Mouse (Mus musculus): ENCODE measurements at regions not wholly inside any gene's neighbourhood (a gene's known extent, or its start where the extent isn't known, plus 50 kb on each side); places are given as distances from the start of the nearest gene placed in this dataset.
A peak's percentile ranks its signal among the peaks of the same experiment; 100 is the strongest.

DNA sequence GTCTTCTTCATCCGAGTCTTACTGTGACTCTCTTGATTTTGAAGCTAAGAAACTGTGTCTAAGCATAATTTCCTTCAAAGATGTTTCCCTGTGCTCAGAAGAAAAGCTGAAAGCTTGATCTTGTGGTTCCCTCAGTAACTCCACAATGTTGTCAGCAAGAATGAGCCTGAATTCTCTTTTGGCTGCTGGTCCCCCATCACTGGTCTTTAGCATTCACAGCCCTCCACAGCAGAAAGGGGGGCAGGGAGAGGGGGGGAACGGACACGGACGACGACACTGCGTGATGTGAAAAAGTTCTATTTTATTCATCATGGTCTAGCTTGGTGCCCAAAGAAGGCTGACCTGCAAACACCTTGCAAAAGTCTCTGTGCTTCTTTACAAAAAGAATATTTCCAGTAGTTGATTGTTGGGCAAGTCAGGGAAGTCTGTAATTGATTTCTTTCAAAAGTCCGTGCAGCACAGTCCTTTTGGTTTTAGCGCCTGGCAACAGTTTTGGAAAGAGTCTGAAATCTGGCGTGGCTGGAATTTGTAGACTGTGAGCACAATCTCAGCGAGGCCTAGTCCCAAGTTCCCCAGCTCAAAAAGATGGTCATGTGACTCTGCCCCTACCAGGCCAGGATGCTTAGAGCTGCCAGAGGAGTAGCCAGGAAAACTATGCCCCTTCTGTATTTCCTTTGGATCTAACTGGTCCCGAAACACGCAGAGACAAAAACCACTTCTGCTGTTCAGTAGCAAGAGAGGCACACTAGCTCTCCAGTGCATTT is 254.7 kb downstream of the Ndfip2 start:
- H3K36me3 ChIP-seq: no peaks in the 10 kb centered on the region
- no peaks in the 10 kb centered on the region for H3K27me3 ChIP-seq
- no peak overlapping the region for H3K27ac ChIP-seq (replicated peaks)
- no peak overlapping the region for H3K9ac ChIP-seq
- no peak overlapping the region for H3K4me2 ChIP-seq (replicated peaks)
- H3K9me3 ChIP-seq (replicated peaks): no peaks in the 10 kb centered on the region
- no peaks in the 10 kb centered on the region for H3K4me1 ChIP-seq
- H3K4me3 ChIP-seq (replicated peaks): no peak overlapping the region
- no peak for ATAC-seq (ENCODE audit: insufficient number of reproducible peaks, low FRiP score, low TSS enrichment, low read depth)
- 72% methylated on average over 12 of the region's 12 CpGs for WGBS

DNA sequence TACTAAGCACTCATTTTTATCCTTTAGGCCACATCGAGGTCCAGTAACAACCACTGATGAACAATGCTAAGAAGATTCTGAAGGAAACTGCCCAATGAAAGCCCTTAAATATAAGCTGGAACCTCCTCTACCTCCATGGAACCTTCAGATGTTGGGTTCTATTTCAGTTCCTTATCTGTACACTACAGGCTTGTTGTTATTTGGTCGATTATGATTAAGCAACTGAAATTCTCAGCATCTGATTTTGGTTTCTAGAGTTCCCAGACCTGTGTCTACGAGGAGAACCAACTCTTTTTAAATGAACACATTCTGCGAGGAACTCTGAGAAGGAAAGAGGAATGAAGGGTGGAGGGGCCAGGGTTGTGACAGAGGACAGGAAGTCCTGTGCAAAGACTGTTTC is 253.5 kb downstream of the Ndfip2 start:
- WGBS: 79% methylated on average over 4 of the region's 4 CpGs
- no peak for ATAC-seq (ENCODE audit: insufficient number of reproducible peaks, low FRiP score, low TSS enrichment, low read depth)

GRCm38 (mm10) chr14:105511135-105511534 is 252.8 kb downstream of the Ndfip2 start:
- Histone ChIP-seq H3K36me3 (no peaks in the 10 kb centered on the region), H3K4me3 (replicated peaks) (no peak overlapping the region), H3K9ac (no peak overlapping the region), H3K27me3 (no peaks in the 10 kb centered on the region), H3K27ac (replicated peaks) (no peak overlapping the region), H3K9me3 (replicated peaks) (no peaks in the 10 kb centered on the region), H3K4me1 (no peaks in the 10 kb centered on the region), H3K4me2 (replicated peaks) (no peak overlapping the region)
- WGBS: 79% methylated on average over 3 of the region's 3 CpGs
- ATAC-seq (ENCODE audit: insufficient number of reproducible peaks, low FRiP score, low TSS enrichment, low read depth): no peak

More for the DNA sequence above, 253.5 kb downstream of the Ndfip2 start:
- Histone ChIP-seq H3K4me2 (replicated peaks) (no peak overlapping the region), H3K9me3 (replicated peaks) (no peaks in the 10 kb centered on the region), H3K27me3 (no peaks in the 10 kb centered on the region), H3K4me1 (no peaks in the 10 kb centered on the region), H3K9ac (no peak overlapping the region), H3K4me3 (replicated peaks) (no peak overlapping the region), H3K36me3 (no peaks in the 10 kb centered on the region), H3K27ac (replicated peaks) (no peak overlapping the region)

DNA sequence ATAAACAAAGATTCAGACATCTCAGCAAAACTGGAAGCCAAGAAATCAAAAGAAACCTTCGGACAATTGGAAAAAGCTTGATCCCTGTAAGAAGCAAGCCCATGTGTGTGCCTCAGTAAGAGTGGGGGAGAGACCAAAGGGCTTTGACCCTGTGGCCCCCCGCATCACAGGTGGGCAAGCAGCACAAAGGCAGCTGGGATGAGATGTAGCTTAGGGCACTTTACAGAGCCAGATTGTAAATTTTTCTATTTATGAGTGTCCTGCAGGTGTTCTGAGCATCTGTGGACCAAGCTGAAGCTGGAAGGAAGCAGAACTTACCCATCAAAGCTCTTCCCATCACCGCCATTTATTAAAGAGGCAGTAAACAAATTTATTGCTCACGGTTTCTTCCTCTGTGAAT is 246.9 kb downstream of the Ndfip2 start:
- H3K4me3 ChIP-seq (replicated peaks): no peak overlapping the region
- no peaks in the 10 kb centered on the region for H3K27me3 ChIP-seq
- peaks cover 13% of the 10 kb centered on the region for H3K4me1 ChIP-seq
- H3K36me3 ChIP-seq: no peaks in the 10 kb centered on the region
- H3K4me2 ChIP-seq (replicated peaks): no peak overlapping the region
- no peaks in the 10 kb centered on the region for H3K9me3 ChIP-seq (replicated peaks)
- H3K9ac ChIP-seq: no peak overlapping the region
- WGBS: 51% methylated on average over 4 of the region's 4 CpGs
- H3K27ac ChIP-seq (replicated peaks): no peak overlapping the region
- ATAC-seq (ENCODE audit: insufficient number of reproducible peaks, low FRiP score, low TSS enrichment, low read depth): no peak

GRCm38 (mm10) chr14:105504376-105504775 is 246.0 kb downstream of the Ndfip2 start:
- Histone ChIP-seq H3K4me2 (replicated peaks) (no peak overlapping the region), H3K4me3 (replicated peaks) (no peak overlapping the region), H3K4me1 (peaks cover 16% of the 10 kb centered on the region), H3K27me3 (no peaks in the 10 kb centered on the region), H3K36me3 (no peaks in the 10 kb centered on the region), H3K9me3 (replicated peaks) (no peaks in the 10 kb centered on the region), H3K9ac (no peak overlapping the region), H3K27ac (replicated peaks) (no peak overlapping the region)
- no peak for ATAC-seq (ENCODE audit: insufficient number of reproducible peaks, low FRiP score, low TSS enrichment, low read depth)
- WGBS: 88% methylated on average over 3 of the region's 3 CpGs

GRCm38 (mm10) chr14:105503806-105504205 is 245.4 kb downstream of the Ndfip2 start:
- Histone ChIP-seq H3K36me3 (no peaks in the 10 kb centered on the region), H3K4me1 (peaks cover 22% of the 10 kb centered on the region), H3K4me2 (replicated peaks) (no peak overlapping the region), H3K27ac (replicated peaks) (no peak overlapping the region), H3K9ac (no peak overlapping the region), H3K9me3 (replicated peaks) (no peaks in the 10 kb centered on the region), H3K4me3 (replicated peaks) (no peak overlapping the region), H3K27me3 (no peaks in the 10 kb centered on the region)
- 79% methylated on average over 5 of the region's 5 CpGs for WGBS
- no peak for ATAC-seq (ENCODE audit: insufficient number of reproducible peaks, low FRiP score, low TSS enrichment, low read depth)

DNA sequence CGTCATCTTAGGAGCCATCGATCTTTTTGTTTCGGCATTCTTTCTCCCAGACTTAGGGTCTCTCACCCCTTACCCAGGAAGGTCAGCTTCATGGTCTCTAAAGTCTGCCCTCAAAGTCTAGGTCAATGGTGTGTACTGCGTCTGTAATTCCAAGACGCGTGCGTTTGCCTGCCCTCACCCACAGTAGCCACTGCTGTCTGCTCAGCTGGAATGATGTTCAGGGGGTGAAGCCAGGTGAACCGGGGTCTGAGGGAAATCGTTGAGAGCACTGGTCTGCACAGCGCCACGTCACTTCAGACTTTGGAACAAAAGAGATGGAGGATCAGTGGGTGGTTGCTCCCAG is 244.2 kb downstream of the Ndfip2 start:
- Histone ChIP-seq H3K36me3 (no peaks in the 10 kb centered on the region), H3K4me2 (replicated peaks) (no peak overlapping the region), H3K27me3 (no peaks in the 10 kb centered on the region), H3K27ac (replicated peaks) (no peak overlapping the region), H3K4me3 (replicated peaks) (no peak overlapping the region), H3K9me3 (replicated peaks) (no peaks in the 10 kb centered on the region), H3K9ac (no peak overlapping the region), H3K4me1 (peaks cover 29% of the 10 kb centered on the region)
- ATAC-seq (ENCODE audit: insufficient number of reproducible peaks, low FRiP score, low TSS enrichment, low read depth): no peak
- 33% methylated on average over 11 of the region's 11 CpGs for WGBS

DNA sequence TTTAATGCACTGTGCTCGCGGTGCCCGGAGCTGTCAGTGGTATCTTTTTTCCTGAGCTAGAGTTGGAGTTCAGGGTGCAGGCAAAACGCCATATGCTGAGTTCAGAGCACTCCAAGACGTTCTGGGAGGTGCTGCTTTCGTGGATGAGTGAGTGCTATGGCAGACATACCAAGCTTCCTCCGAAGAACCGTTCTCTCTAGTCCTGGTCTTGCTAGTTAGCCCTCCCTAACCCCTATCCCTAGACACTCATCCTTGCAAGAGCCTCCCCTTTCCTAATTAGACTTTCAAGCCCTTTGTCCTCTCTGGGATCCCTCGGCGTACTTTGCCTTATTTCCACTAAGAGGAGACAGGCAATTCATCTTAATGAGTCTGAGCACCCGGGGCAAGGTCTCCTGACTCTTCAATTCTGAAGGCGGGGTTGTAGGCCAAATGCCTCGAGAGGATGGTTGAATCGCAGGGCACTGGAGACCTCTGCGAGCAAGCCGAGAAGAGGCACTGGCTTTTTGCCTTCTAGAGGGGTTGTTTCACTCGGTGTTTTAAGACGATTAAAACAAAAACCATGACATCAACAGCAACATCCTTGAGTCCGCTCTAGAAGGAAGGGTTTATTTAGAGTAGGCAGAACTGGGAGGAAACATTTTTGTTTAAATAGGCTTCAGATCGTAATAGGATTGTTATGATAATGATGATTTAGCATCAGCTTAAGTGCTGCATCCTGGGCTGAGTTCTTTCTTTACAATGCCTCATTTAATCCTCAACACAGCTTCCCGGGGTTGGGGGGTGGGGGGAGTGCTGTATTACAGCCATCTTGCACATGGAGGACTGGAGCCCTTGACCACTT is 243.6 kb downstream of the Ndfip2 start:
- Histone ChIP-seq H3K4me2 (replicated peaks) (peak overlapping the region; percentile 21; the same call in 1 of the 2 replicates), H3K27ac (replicated peaks) (no peak overlapping the region), H3K9me3 (replicated peaks) (no peaks in the 10 kb centered on the region), H3K9ac (no peak overlapping the region), H3K4me3 (replicated peaks) (no peak overlapping the region), H3K27me3 (no peaks in the 10 kb centered on the region), H3K36me3 (no peaks in the 10 kb centered on the region), H3K4me1 (peaks cover 29% of the 10 kb centered on the region)
- no peak for ATAC-seq (ENCODE audit: insufficient number of reproducible peaks, low FRiP score, low TSS enrichment, low read depth)
- 17% methylated on average over 21 of the region's 21 CpGs for WGBS

GRCm38 (mm10) chr14:105500966-105501741 is 242.8 kb downstream of the Ndfip2 start:
- H3K4me3 ChIP-seq (replicated peaks): no peak overlapping the region
- no peaks in the 10 kb centered on the region for H3K27me3 ChIP-seq
- no peaks in the 10 kb centered on the region for H3K9me3 ChIP-seq (replicated peaks)
- no peak overlapping the region for H3K9ac ChIP-seq
- no peak for ATAC-seq (ENCODE audit: insufficient number of reproducible peaks, low FRiP score, low TSS enrichment, low read depth)
- no peaks in the 10 kb centered on the region for H3K36me3 ChIP-seq
- peak overlapping the region; percentile 21; the same call in 1 of the 2 replicates for H3K4me2 ChIP-seq (replicated peaks)
- 28% methylated on average over 21 of the region's 21 CpGs for WGBS
- H3K27ac ChIP-seq (replicated peaks): no peak overlapping the region
- H3K4me1 ChIP-seq: peaks cover 29% of the 10 kb centered on the region

DNA sequence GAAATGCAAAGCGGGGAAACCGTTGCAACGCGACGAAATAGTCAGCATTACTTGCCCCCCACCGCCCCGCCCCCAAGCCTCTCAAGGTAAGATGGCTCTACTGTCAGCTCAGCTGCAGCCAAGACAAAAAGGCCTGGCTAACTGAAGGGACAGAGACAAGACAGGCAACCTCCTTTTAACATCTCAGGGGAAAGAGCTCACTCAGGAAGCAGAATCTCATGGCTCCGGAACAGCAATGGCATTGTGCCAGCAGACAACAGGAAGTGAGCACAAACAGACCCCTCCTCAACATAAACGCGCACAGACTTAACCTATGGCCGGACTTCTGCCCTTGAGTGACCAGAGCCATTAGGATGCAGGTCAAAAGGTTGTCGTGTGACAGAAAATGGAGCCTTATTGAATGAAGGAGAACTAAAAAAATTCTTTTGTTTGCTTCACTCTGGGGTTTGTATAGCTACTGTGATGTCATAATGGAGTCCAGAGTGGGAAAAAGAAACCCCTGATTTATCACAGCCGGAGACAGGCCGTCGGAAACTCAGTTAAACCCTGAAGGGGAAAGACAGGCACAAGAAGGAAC is 241.0 kb downstream of the Ndfip2 start:
- peak overlapping the region; percentile 38 for H3K4me2 ChIP-seq (replicated peaks)
- ATAC-seq (ENCODE audit: insufficient number of reproducible peaks, low FRiP score, low TSS enrichment, low read depth): no peak
- WGBS: 16% methylated on average over 15 of the region's 15 CpGs
- no peaks in the 10 kb centered on the region for H3K9me3 ChIP-seq (replicated peaks)
- no peak overlapping the region for H3K4me3 ChIP-seq (replicated peaks)
- no peaks in the 10 kb centered on the region for H3K36me3 ChIP-seq
- no peaks in the 10 kb centered on the region for H3K27me3 ChIP-seq
- H3K4me1 ChIP-seq: peaks cover 29% of the 10 kb centered on the region
- H3K27ac ChIP-seq (replicated peaks): no peak overlapping the region
- no peak overlapping the region for H3K9ac ChIP-seq

Data from embryonic facial prominence, embryonic 15.5 days (tissue).